Mouse (Mus musculus): ENCODE measurements around the gene Tmed10. TPM values are rescaled to one million over a fixed set of nuclear protein-coding genes. Genes with fewer than 3 reads are reported as not detected.

Tmed10 gene
- total RNA-seq, 1 experiment, result 109 TPM

GRCm38 (mm10) chr12:85345559-85345958, 29.1 kb downstream of the Tmed10 start:
- TF ChIP-seq MAFK (IDR thresholded peaks at IDR 0.05; ENCODE audit: insufficient read depth, low read depth, low read length) (no peak), ZNF384 (IDR thresholded peaks at IDR 0.05; ENCODE audit: low read depth, low read length) (no peak), CHD2 (IDR thresholded peaks at IDR 0.05; ENCODE audit: low read depth, low read length) (no peak), HCFC1 (IDR thresholded peaks at IDR 0.05; ENCODE audit: borderline replicate concordance, insufficient read depth, low read length) (no peak), ZC3H11A (IDR thresholded peaks at IDR 0.05; ENCODE audit: borderline replicate concordance, low read depth, low read length) (no peak)
- Histone ChIP-seq H3K4me1 (ENCODE audit: control insufficient read depth in 2 of 2, insufficient read depth in 2 of 2, low read length in 2 of 2, poor library complexity in 1 of 2) (peaks cover 0 to 6% of the 10 kb centered on the region in 2 experiments; a peak in 2 of 4 replicates), H3K9me3 (ENCODE audit: control insufficient read depth, insufficient read depth, low read depth, low read length) (no peaks in the 10 kb centered on the region), H3K36me3 (ENCODE audit: control insufficient read depth, insufficient read depth, low read length, poor library complexity, severe bottlenecking) (peaks cover 8% of the 10 kb centered on the region; the same call in 1 of the 2 replicates), H3K27ac (ENCODE audit: insufficient read depth, low read depth, low read length, poor library complexity, severe bottlenecking) (no peak overlapping the region), H3K4me3 (ENCODE audit: insufficient read depth in 1 of 2, low read depth in 1 of 2, low read length in 2 of 2, poor library complexity in 1 of 2, severe bottlenecking in 1 of 2) (no peak overlapping the region), H3K9ac (ENCODE audit: insufficient read depth, low read depth, low read length, poor library complexity, severe bottlenecking) (no peak overlapping the region)
- in situ Hi-C loops (cut with MboI; ENCODE audit: low sequenced_read_pairs in 2 of 2, unreplicated experiment in 2 of 2), result loop anchor here (10.0 to 25.0 kb wide), 2 partner anchors 139 to 317 kb away; no protein-coding TSS in a partner anchor
- no peak for DNase-seq (ENCODE audit: low read depth, low spot score)

- DNase-seq (ENCODE audit: low read depth, low spot score), result no peak
- Histone ChIP-seq H3K9ac (ENCODE audit: insufficient read depth, low read depth, low read length, poor library complexity, severe bottlenecking) (no peak overlapping the region), H3K36me3 (ENCODE audit: control insufficient read depth, insufficient read depth, low read length, poor library complexity, severe bottlenecking) (peaks cover 6% of the 10 kb centered on the region; the same call in 1 of the 2 replicates), H3K4me3 (ENCODE audit: insufficient read depth in 1 of 2, low read depth in 1 of 2, low read length in 2 of 2, poor library complexity in 1 of 2, severe bottlenecking in 1 of 2) (no peak overlapping the region), H3K27ac (ENCODE audit: insufficient read depth, low read depth, low read length, poor library complexity, severe bottlenecking) (no peak overlapping the region), H3K9me3 (ENCODE audit: control insufficient read depth, insufficient read depth, low read depth, low read length) (no peaks in the 10 kb centered on the region), H3K4me1 (ENCODE audit: control insufficient read depth in 2 of 2, insufficient read depth in 2 of 2, low read length in 2 of 2, poor library complexity in 1 of 2) (peaks cover 0 to 6% of the 10 kb centered on the region in 2 experiments; a peak in 2 of 4 replicates)
- in situ Hi-C loops (cut with MboI; ENCODE audit: low sequenced_read_pairs in 2 of 2, unreplicated experiment in 2 of 2), result loop anchor here (10.0 to 25.0 kb wide), 2 partner anchors 141 to 318 kb away; no protein-coding TSS in a partner anchor
- TF ChIP-seq ZC3H11A (IDR thresholded peaks at IDR 0.05; ENCODE audit: borderline replicate concordance, low read depth, low read length) (no peak), MAFK (IDR thresholded peaks at IDR 0.05; ENCODE audit: insufficient read depth, low read depth, low read length) (no peak), CHD2 (IDR thresholded peaks at IDR 0.05; ENCODE audit: low read depth, low read length) (no peak), ZNF384 (IDR thresholded peaks at IDR 0.05; ENCODE audit: low read depth, low read length) (no peak), HCFC1 (IDR thresholded peaks at IDR 0.05; ENCODE audit: borderline replicate concordance, insufficient read depth, low read length) (no peak)
These were observed 30.4 kb downstream of the Tmed10 start for GRCm38 (mm10) chr12:85344252-85344651.

- Histone ChIP-seq H3K9ac (ENCODE audit: insufficient read depth, low read depth, low read length, poor library complexity, severe bottlenecking) (no peak overlapping the region), H3K4me1 (ENCODE audit: control insufficient read depth in 2 of 2, insufficient read depth in 2 of 2, low read length in 2 of 2, poor library complexity in 1 of 2) (peaks cover 0 to 6% of the 10 kb centered on the region in 2 experiments; a peak in 3 of 4 replicates), H3K4me3 (ENCODE audit: insufficient read depth in 1 of 2, low read depth in 1 of 2, low read length in 2 of 2, poor library complexity in 1 of 2, severe bottlenecking in 1 of 2) (no peak overlapping the region), H3K9me3 (ENCODE audit: control insufficient read depth, insufficient read depth, low read depth, low read length) (no peaks in the 10 kb centered on the region), H3K27ac (ENCODE audit: insufficient read depth, low read depth, low read length, poor library complexity, severe bottlenecking) (no peak overlapping the region), H3K36me3 (ENCODE audit: control insufficient read depth, insufficient read depth, low read length, poor library complexity, severe bottlenecking) (peaks cover 2% of the 10 kb centered on the region; the same call in 1 of the 2 replicates)
- no peak for DNase-seq (ENCODE audit: low read depth, low spot score)
- TF ChIP-seq CHD2 (IDR thresholded peaks at IDR 0.05; ENCODE audit: low read depth, low read length), result no peak
- no peak for TF ChIP-seq ZNF384 (IDR thresholded peaks at IDR 0.05; ENCODE audit: low read depth, low read length)
- TF ChIP-seq ZC3H11A (IDR thresholded peaks at IDR 0.05; ENCODE audit: borderline replicate concordance, low read depth, low read length), result no peak
- no peak for TF ChIP-seq MAFK (IDR thresholded peaks at IDR 0.05; ENCODE audit: insufficient read depth, low read depth, low read length)
- no peak for TF ChIP-seq HCFC1 (IDR thresholded peaks at IDR 0.05; ENCODE audit: borderline replicate concordance, insufficient read depth, low read length)
- in situ Hi-C loops (cut with MboI; ENCODE audit: low sequenced_read_pairs in 2 of 2, unreplicated experiment in 2 of 2), result loop anchor here (10.0 to 25.0 kb wide), 2 partner anchors 142 to 320 kb away; no protein-coding TSS in a partner anchor
These were observed 32.3 kb downstream of the Tmed10 start for GRCm38 (mm10) chr12:85342310-85342709.

- DNase-seq (ENCODE audit: low read depth, low spot score), result no peak
- in situ Hi-C loops (cut with MboI; ENCODE audit: low sequenced_read_pairs in 2 of 2, unreplicated experiment in 2 of 2), result loop anchor here (10.0 to 25.0 kb wide), 2 partner anchors 144 to 321 kb away; no protein-coding TSS in a partner anchor
- H3K27ac ChIP-seq (ENCODE audit: insufficient read depth, low read depth, low read length, poor library complexity, severe bottlenecking), result no peak overlapping the region
- no peak overlapping the region for H3K4me3 ChIP-seq (ENCODE audit: insufficient read depth in 1 of 2, low read depth in 1 of 2, low read length in 2 of 2, poor library complexity in 1 of 2, severe bottlenecking in 1 of 2)
- peaks cover 1% of the 10 kb centered on the region; the same call in 1 of the 2 replicates for H3K36me3 ChIP-seq (ENCODE audit: control insufficient read depth, insufficient read depth, low read length, poor library complexity, severe bottlenecking)
- TF ChIP-seq ZC3H11A (IDR thresholded peaks at IDR 0.05; ENCODE audit: borderline replicate concordance, low read depth, low read length) (no peak; the same call in 1 of the 2 replicates), CHD2 (IDR thresholded peaks at IDR 0.05; ENCODE audit: low read depth, low read length) (no peak), MAFK (IDR thresholded peaks at IDR 0.05; ENCODE audit: insufficient read depth, low read depth, low read length) (no peak), HCFC1 (IDR thresholded peaks at IDR 0.05; ENCODE audit: borderline replicate concordance, insufficient read depth, low read length) (no peak), ZNF384 (IDR thresholded peaks at IDR 0.05; ENCODE audit: low read depth, low read length) (no peak)
- no peaks in the 10 kb centered on the region for H3K9me3 ChIP-seq (ENCODE audit: control insufficient read depth, insufficient read depth, low read depth, low read length)
- no peak overlapping the region for H3K9ac ChIP-seq (ENCODE audit: insufficient read depth, low read depth, low read length, poor library complexity, severe bottlenecking)
- H3K4me1 ChIP-seq (ENCODE audit: control insufficient read depth in 2 of 2, insufficient read depth in 2 of 2, low read length in 2 of 2, poor library complexity in 1 of 2), result peaks cover 0 to 6% of the 10 kb centered on the region in 2 experiments; a peak in 3 of 4 replicates
These were observed 33.5 kb downstream of the Tmed10 start for GRCm38 (mm10) chr12:85341131-85341530.
